Mouse (Mus musculus) thymus, adult 2 months (tissue): ENCODE measurements around the gene Tmem131l.

ENCODE experiments used
- CTCF ChIP-seq: fragments of 200-500 bp; IDR thresholded peaks from 2 replicates; pipeline ENCODE4 v1.5.1; 2012; ENCODE audit warnings: mild to moderate bottlenecking, control low read depth, low read length, moderate library complexity, borderline replicate concordance; ENCODE audit not compliant: control insufficient read depth, poor library complexity, insufficient read depth; ENCODE audit errors: extremely low read depth
- POLR2A ChIP-seq: fragments of 200-500 bp; IDR thresholded peaks from 2 replicates; pipeline ENCODE4 v1.6.1; 2012; ENCODE audit warnings: mild to moderate bottlenecking, low read length, control low read depth, moderate library complexity; ENCODE audit not compliant: control insufficient read depth, poor library complexity, insufficient read depth; ENCODE audit errors: extremely low read depth

- TF ChIP-seq CTCF (no peak), POLR2A (no peak)
Measured at GRCm38 (mm10) chr3:83938871-83939270, 101.1 kb downstream of the Tmem131l start.
